Mouse (Mus musculus) ES-CJ7 (cell line): ENCODE results near the gene Cpm.

ENCODE experiments used
- DNase-seq: peaks from one replicate; pipeline ENCODE4 v3.0.0; 2011; ENCODE audit warnings: low read depth, low spot score

The Cpm gene

GRCm38 (mm10) chr10:117685849-117686591, 56.7 kb downstream of the Cpm start:
- no peak for DNase-seq

GRCm38 (mm10) chr10:117687018-117687417, 57.7 kb downstream of the Cpm start:
- no peak for DNase-seq

- no peak for DNase-seq
Measured at GRCm38 (mm10) chr10:117687577-117687976, 58.3 kb downstream of the Cpm start.

- DNase-seq: peak; percentile 78
Measured at GRCm38 (mm10) chr10:117688204-117689151, 59.2 kb downstream of the Cpm start.

- no peak for DNase-seq
Measured at GRCm38 (mm10) chr10:117689297-117690100, 60.2 kb downstream of the Cpm start.

GRCm38 (mm10) chr10:117690101-117690352, 60.7 kb downstream of the Cpm start:
- DNase-seq: no peak

GRCm38 (mm10) chr10:117690770-117691296, 61.5 kb downstream of the Cpm start:
- no peak for DNase-seq

GRCm38 (mm10) chr10:117691389-117691968, 62.2 kb downstream of the Cpm start:
- no peak for DNase-seq

- no peak for DNase-seq
Measured at GRCm38 (mm10) chr10:117692173-117692572, 62.9 kb downstream of the Cpm start.

GRCm38 (mm10) chr10:117692953-117693352, 63.7 kb downstream of the Cpm start:
- no peak for DNase-seq

- no peak for DNase-seq
Measured at GRCm38 (mm10) chr10:117694255-117694953, 65.1 kb downstream of the Cpm start.

GRCm38 (mm10) chr10:117695027-117695426, 65.7 kb downstream of the Cpm start:
- DNase-seq: no peak

GRCm38 (mm10) chr10:117695605-117696004, 66.3 kb downstream of the Cpm start:
- DNase-seq: no peak

GRCm38 (mm10) chr10:117696021-117696826, 66.9 kb downstream of the Cpm start:
- DNase-seq: no peak

- DNase-seq: no peak
Measured at GRCm38 (mm10) chr10:117696827-117697560, 67.7 kb downstream of the Cpm start.

- DNase-seq: peak; percentile 53
Measured at GRCm38 (mm10) chr10:117697561-117698115, 68.3 kb downstream of the Cpm start.

- DNase-seq: no peak
Measured at GRCm38 (mm10) chr10:117698313-117699138, 69.2 kb downstream of the Cpm start.

- DNase-seq: no peak
Measured at GRCm38 (mm10) chr10:117699914-117700313, 70.6 kb downstream of the Cpm start.
